Mouse (Mus musculus) MEL (cell line): ENCODE results near the gene Ndufaf4.

Experiments used
- CHD1 ChIP-seq: IDR thresholded peaks from 2 replicates; pipeline ENCODE4 v1.6.1; 2012; ENCODE audit warnings: low read depth, mild to moderate bottlenecking, inconsistent platforms, low read length, improper control_type of control experiment
- CHD2 ChIP-seq: IDR thresholded peaks from 2 replicates; pipeline ENCODE4 v1.6.1; 2011; ENCODE audit warnings: low read length, improper control_type of control experiment
- CTCF ChIP-seq, 3 experiments: IDR thresholded peaks in 2 of 3; conservative IDR thresholded peaks in 1 of 3; 2 replicates each; pipeline ENCODE4 v1.5.1; 2011 to 2012; ENCODE audit warnings: low read length in 3 of 3, low read depth in 2 of 3, mild to moderate bottlenecking in 2 of 3, improper control_type of control experiment in 1 of 3, inconsistent platforms in 1 of 3, mixed read lengths in 1 of 3, moderate library complexity in 1 of 3; ENCODE audit not compliant: control insufficient read depth in 1 of 3, insufficient read depth in 1 of 3, poor library complexity in 1 of 3, severe bottlenecking in 1 of 3
- ETS1 ChIP-seq: IDR thresholded peaks from 2 replicates; pipeline ENCODE4 v1.6.1; 2012; ENCODE audit warnings: low read depth, mild to moderate bottlenecking, inconsistent platforms, low read length, improper control_type of control experiment, moderate library complexity
- GABPA ChIP-seq: IDR thresholded peaks from 2 replicates; pipeline ENCODE4 v1.6.1; 2012; ENCODE audit warnings: low read depth, mild to moderate bottlenecking, inconsistent platforms, low read length, improper control_type of control experiment, moderate library complexity
- HCFC1 ChIP-seq: IDR thresholded peaks from 2 replicates; pipeline ENCODE4 v1.6.1; 2012; ENCODE audit warnings: low read depth, mild to moderate bottlenecking, inconsistent platforms, low read length, improper control_type of control experiment, moderate library complexity
- POLR2A ChIP-seq, 2 experiments: IDR thresholded peaks; 2 replicates each; pipeline ENCODE4 v1.6.1; 2011 to 2012; ENCODE audit warnings: low read length in 2 of 2, mild to moderate bottlenecking in 2 of 2, control low read depth in 1 of 2, improper control_type of control experiment in 1 of 2, low read depth in 1 of 2, moderate library complexity in 1 of 2; ENCODE audit not compliant: control insufficient read depth in 1 of 2, insufficient read depth in 1 of 2, poor library complexity in 1 of 2
- TCF12 ChIP-seq: IDR thresholded peaks from 2 replicates; pipeline ENCODE4 v1.6.1; 2014; ENCODE audit warnings: low read depth, mild to moderate bottlenecking, inconsistent platforms, low read length, improper control_type of control experiment, moderate library complexity
- USF1 ChIP-seq: IDR thresholded peaks from 2 replicates; pipeline ENCODE4 v1.6.1; 2014; ENCODE audit warnings: low read depth, mild to moderate bottlenecking, inconsistent platforms, low read length, improper control_type of control experiment, moderate library complexity
- ZNF384 ChIP-seq: IDR thresholded peaks from 2 replicates; pipeline ENCODE4 v1.6.1; 2012; ENCODE audit warnings: low read depth, mild to moderate bottlenecking, inconsistent platforms, low read length, improper control_type of control experiment

GRCm38 (mm10) chr4:24898636-24899035 lies 753 bp downstream of the Ndufaf4 start:
- no peak for TF ChIP-seq CHD2
- no peak for TF ChIP-seq ZNF384
- TF ChIP-seq HCFC1: no peak
- TF ChIP-seq ETS1: no peak
- TF ChIP-seq CTCF (IDR thresholded peaks at IDR 0.05 in 2 of 3, conservative IDR thresholded peaks at IDR 0.05 in 1 of 3; ENCODE audit: control insufficient read depth in 1 of 3, insufficient read depth in 1 of 3, low read depth in 2 of 3, low read length in 3 of 3, poor library complexity in 1 of 3, severe bottlenecking in 1 of 3): no peak
- TF ChIP-seq POLR2A (IDR thresholded peaks at IDR 0.05; ENCODE audit: control insufficient read depth in 1 of 2, insufficient read depth in 1 of 2, low read depth in 1 of 2, low read length in 2 of 2, poor library complexity in 1 of 2): no peak
- no peak for TF ChIP-seq CHD1
- TF ChIP-seq GABPA: no peak
- no peak for TF ChIP-seq USF1
- TF ChIP-seq TCF12: no peak
